Mouse (Mus musculus): ENCODE measurements around the gene Fggy. TPM values are rescaled to one million over a fixed set of nuclear protein-coding genes. Genes with fewer than 3 reads are reported as not detected.

Fggy gene
- total RNA-seq, 1 experiment from 2014 or later = 78.2 TPM

- DNase-seq = no peak
Observed at GRCm38 (mm10) chr4:95664327-95664726, 107.0 kb downstream of the Fggy start.

- no peak for DNase-seq
Observed at GRCm38 (mm10) chr4:95666284-95666889, 109.1 kb downstream of the Fggy start.

GRCm38 (mm10) chr4:95666896-95667295 lies 109.6 kb downstream of the Fggy start:
- no peak for DNase-seq

- no peak for DNase-seq
Observed at GRCm38 (mm10) chr4:95667595-95667994, 110.3 kb downstream of the Fggy start.

- DNase-seq = no peak
Observed at GRCm38 (mm10) chr4:95668543-95668942, 111.2 kb downstream of the Fggy start.

- no peak for DNase-seq
Observed at GRCm38 (mm10) chr4:95669336-95669735, 112.0 kb downstream of the Fggy start.

- no peak for DNase-seq
Observed at GRCm38 (mm10) chr4:95670559-95670958, 113.3 kb downstream of the Fggy start.

GRCm38 (mm10) chr4:95672039-95672438 lies 114.7 kb downstream of the Fggy start:
- no peak for DNase-seq

- DNase-seq = no peak
Observed at GRCm38 (mm10) chr4:95676390-95676789, 119.1 kb downstream of the Fggy start.

GRCm38 (mm10) chr4:95680756-95681449 lies 123.6 kb downstream of the Fggy start:
- no peak for DNase-seq

- DNase-seq = no peak
Observed at GRCm38 (mm10) chr4:95684522-95685080, 127.3 kb downstream of the Fggy start.

GRCm38 (mm10) chr4:95686775-95687174 lies 129.5 kb downstream of the Fggy start:
- DNase-seq = no peak

- no peak for DNase-seq
Observed at GRCm38 (mm10) chr4:95687350-95687749, 130.0 kb downstream of the Fggy start.

- no peak for DNase-seq
Observed at GRCm38 (mm10) chr4:95688159-95688558, 130.9 kb downstream of the Fggy start.

GRCm38 (mm10) chr4:95700366-95700765 lies 143.1 kb downstream of the Fggy start:
- no peak for DNase-seq

GRCm38 (mm10) chr4:95707941-95708897 lies 150.9 kb downstream of the Fggy start:
- DNase-seq = peak; percentile 12

GRCm38 (mm10) chr4:95709750-95710149 lies 152.4 kb downstream of the Fggy start:
- DNase-seq = no peak

- DNase-seq = no peak
Observed at GRCm38 (mm10) chr4:95712802-95713201, 155.5 kb downstream of the Fggy start.

GRCm38 (mm10) chr4:95713271-95713670 lies 156.0 kb downstream of the Fggy start:
- no peak for DNase-seq

GRCm38 (mm10) chr4:95716137-95716536 lies 158.8 kb downstream of the Fggy start:
- DNase-seq = no peak

- no peak for DNase-seq
Observed at GRCm38 (mm10) chr4:95723615-95724014, 166.3 kb downstream of the Fggy start.

GRCm38 (mm10) chr4:95726361-95726760 lies 169.1 kb downstream of the Fggy start:
- no peak for DNase-seq

Measured in adrenal gland, postnatal 25 days (tissue).